Mouse (Mus musculus) hindbrain, embryonic 14.5 days (tissue): ENCODE results near the gene Llgl2. TPM values are rescaled to one million over a fixed set of nuclear protein-coding genes. Genes with fewer than 3 reads are reported as not detected.

Source experiments
- ATAC-seq: fragments of 200-750 bp; cut with Nextera tagmentation; 2 replicates; pipeline ENCODE4 v1.8.0; 2017; ENCODE audit warnings: moderate number of reproducible peaks, mild to moderate bottlenecking, moderate TSS enrichment, moderate library complexity; ENCODE audit not compliant: low FRiP score
- DNase-seq: peaks from one replicate; pipeline ENCODE4 v3.0.0-alpha.2; 2015; ENCODE audit warnings: low spot score
- H3K27ac ChIP-seq: fragments of 300-500 bp; sonication (generic); 2 replicates; pipeline ENCODE4 v1.5.1; 2014; ENCODE audit warnings: mild to moderate bottlenecking, moderate library complexity
- H3K27me3 ChIP-seq: fragments of 300-500 bp; sonication (generic); 2 replicates; pipeline ENCODE4 v1.6.1; 2014; ENCODE audit warnings: mild to moderate bottlenecking, low read length, mixed read lengths; ENCODE audit not compliant: control insufficient read depth, insufficient read depth
- H3K36me3 ChIP-seq: fragments of 300-500 bp; sonication (generic); replicated peaks from 2 replicates; pipeline ENCODE4 v1.6.1; 2014; ENCODE audit not compliant: control insufficient read depth, insufficient read depth
- H3K4me1 ChIP-seq: fragments of 300-500 bp; sonication (generic); replicated peaks from 2 replicates; pipeline ENCODE4 v1.6.1; 2014; ENCODE audit warnings: antibody characterized with exemption, low read length, mixed read lengths; ENCODE audit not compliant: control insufficient read depth, insufficient read depth
- H3K4me2 ChIP-seq: fragments of 300-500 bp; sonication (generic); replicated peaks from 2 replicates; pipeline ENCODE4 v1.6.1; 2014; ENCODE audit warnings: mild to moderate bottlenecking, moderate library complexity
- H3K4me3 ChIP-seq: fragments of 300-500 bp; sonication (generic); replicated peaks from 2 replicates; pipeline ENCODE4 v1.5.1; 2014; ENCODE audit warnings: mild to moderate bottlenecking, low read length
- H3K9ac ChIP-seq: fragments of 300-500 bp; sonication (generic); 2 replicates; pipeline ENCODE4 v1.6.1; 2014
- H3K9me3 ChIP-seq: fragments of 300-500 bp; sonication (generic); 2 replicates; pipeline ENCODE4 v1.6.1; 2016; ENCODE audit warnings: low read length; ENCODE audit not compliant: control insufficient read depth
- WGBS: fragments of 180-500 bp; shearing (Covaris S2); extraction: QIAGEN DNeasy Blood & Tissue Kit; methylation state at CpG from one replicate; pipeline ENCODE4 v1.1.7; 2014; 5-methylcytosine and 5-hydroxymethylcytosine counted together
- polyA plus RNA-seq: library from polyadenylated mRNA; unstranded; fragments of >200 nt; fragmentation: Nextera tagmentation; extraction: Ambion mirVana; gene quantifications from 2 replicates; pipeline ENCODE4 v1.2.1, GENCODE M21; 2014

The Llgl2 gene
- polyA plus RNA-seq, 1 experiment from 2014 or later: 2.4 TPM

DNA sequence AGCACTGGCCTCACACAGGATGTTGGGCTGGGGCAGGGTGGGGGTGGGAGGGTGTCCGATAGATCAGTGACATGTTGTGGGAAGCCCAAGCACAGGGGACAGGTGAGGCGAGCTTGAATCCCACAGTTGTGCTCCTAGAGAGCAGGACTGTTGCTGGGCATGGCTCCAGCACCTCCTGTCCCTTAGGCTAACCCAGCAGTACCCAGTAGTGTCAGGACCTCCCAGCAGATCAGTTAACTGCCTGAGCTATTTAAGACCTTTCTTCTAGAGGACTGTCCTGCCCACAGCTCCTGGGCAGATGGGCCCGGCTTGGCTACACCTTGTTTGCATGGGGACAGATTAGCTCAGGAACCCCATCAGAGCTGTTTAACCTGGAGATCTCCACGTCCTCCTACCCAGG lies 5.2 kb downstream of the Llgl2 start:
- H3K9ac ChIP-seq: no peak overlapping the region
- no peak overlapping the region for H3K4me2 ChIP-seq
- no peak overlapping the region for H3K27ac ChIP-seq
- H3K9me3 ChIP-seq: no peaks in the 10 kb centered on the region
- peaks cover 4% of the 10 kb centered on the region; the same call in 1 of the 2 replicates for H3K4me1 ChIP-seq
- 64% methylated on average over 4 of the region's 4 CpGs for WGBS
- H3K36me3 ChIP-seq: no peaks in the 10 kb centered on the region
- no peak for ATAC-seq
- no peak for DNase-seq
- H3K27me3 ChIP-seq: peaks cover 38% of the 10 kb centered on the region
- H3K4me3 ChIP-seq: no peak overlapping the region

DNA sequence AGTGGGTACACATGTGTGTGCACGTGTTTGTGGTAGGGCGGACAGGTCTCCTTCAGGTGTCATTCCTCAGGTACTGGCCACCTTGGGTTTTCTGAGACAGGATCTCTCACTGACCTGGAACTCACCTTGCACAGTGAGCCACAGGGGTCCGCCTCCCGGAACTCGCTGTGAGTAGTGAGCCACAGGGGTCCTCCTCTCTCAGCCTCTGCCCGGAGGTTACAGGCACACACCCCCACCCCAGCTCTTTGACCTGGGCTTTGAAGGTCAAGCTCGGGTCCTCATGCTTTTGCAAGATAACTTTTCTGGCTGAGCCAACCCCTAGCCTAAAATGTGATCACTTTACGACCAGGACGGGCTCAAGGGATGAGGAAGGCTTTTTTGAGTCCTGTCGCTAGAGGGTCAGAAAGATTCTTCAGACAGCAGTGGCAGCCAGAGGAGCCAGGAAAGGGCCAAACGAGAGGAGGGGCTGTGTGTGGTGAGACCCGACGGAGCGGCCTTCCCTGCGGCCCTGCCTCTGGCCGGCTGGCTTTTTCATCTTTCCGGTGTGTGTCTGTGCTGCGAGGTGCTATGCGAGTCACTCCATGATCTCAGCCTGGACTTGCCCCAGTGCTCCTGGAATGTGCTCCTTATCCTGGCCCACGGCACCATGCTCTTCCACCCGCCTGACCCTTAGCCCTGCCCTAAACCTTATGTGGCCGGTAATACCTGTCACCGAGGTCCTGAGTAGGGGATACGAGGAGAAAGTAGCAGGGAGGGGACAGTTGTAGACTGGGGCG lies 6.9 kb downstream of the Llgl2 start:
- Histone ChIP-seq H3K27me3 (peaks cover 21% of the 10 kb centered on the region), H3K36me3 (no peaks in the 10 kb centered on the region), H3K4me1 (no peaks in the 10 kb centered on the region), H3K27ac (no peak overlapping the region), H3K9ac (no peak overlapping the region), H3K9me3 (no peaks in the 10 kb centered on the region), H3K4me3 (no peak overlapping the region), H3K4me2 (no peak overlapping the region)
- no peak for DNase-seq
- ATAC-seq: no peak
- WGBS: 21% methylated on average over 25 of the region's 25 CpGs

DNA sequence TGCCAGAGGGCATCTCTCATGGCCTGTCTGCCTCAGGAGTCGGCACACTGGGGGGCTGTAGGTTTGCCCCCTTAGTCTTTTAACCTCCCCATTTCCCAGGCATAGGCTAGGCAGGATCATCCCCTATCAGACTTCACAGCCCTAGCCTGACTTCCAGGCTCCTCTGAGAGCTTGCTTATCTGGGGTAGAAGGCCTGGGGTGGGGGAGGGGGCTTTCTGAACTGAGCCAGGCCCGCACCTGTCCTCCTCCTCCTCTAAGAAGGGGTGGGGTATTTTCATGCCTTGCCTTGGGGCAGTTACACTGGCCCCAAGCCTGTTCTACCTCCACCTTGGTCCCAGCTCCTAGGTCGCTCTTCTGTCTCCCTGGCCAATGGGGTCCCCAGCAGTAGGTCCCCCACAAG lies 7.7 kb downstream of the Llgl2 start:
- Histone ChIP-seq H3K4me3 (no peak overlapping the region), H3K4me2 (no peak overlapping the region), H3K27me3 (peaks cover 16% of the 10 kb centered on the region), H3K9me3 (no peaks in the 10 kb centered on the region), H3K9ac (no peak overlapping the region), H3K4me1 (no peaks in the 10 kb centered on the region), H3K36me3 (no peaks in the 10 kb centered on the region), H3K27ac (no peak overlapping the region)
- ATAC-seq (no peak), DNase-seq (no peak)
- WGBS: 56% methylated on average over 3 of the region's 3 CpGs

DNA sequence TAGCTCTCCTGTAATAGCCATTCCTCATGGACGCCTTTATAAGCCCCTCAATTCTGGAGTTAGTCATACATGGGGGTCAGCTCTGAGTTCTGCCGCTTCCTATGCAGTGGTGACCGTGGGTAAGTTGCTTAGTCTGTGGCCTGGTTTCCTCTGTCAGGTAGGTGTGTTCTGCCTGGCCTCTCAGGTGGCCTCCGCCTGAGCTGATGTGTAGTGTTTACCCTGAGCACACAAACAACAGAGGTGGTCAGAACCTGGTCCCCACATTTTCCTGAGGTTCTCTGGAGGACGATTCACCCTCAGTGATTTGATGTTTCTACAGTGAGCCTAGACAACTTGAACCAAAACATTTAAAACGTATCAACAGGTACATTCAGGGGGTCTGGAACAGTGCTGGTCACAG lies 8.2 kb downstream of the Llgl2 start:
- no peak for DNase-seq
- no peak overlapping the region for H3K4me2 ChIP-seq
- H3K4me1 ChIP-seq: no peaks in the 10 kb centered on the region
- H3K9me3 ChIP-seq: no peaks in the 10 kb centered on the region
- H3K36me3 ChIP-seq: no peaks in the 10 kb centered on the region
- H3K4me3 ChIP-seq: no peak overlapping the region
- no peak overlapping the region for H3K9ac ChIP-seq
- 73% methylated on average over 6 of the region's 6 CpGs for WGBS
- ATAC-seq: no peak
- H3K27me3 ChIP-seq: peaks cover 16% of the 10 kb centered on the region
- no peak overlapping the region for H3K27ac ChIP-seq

DNA sequence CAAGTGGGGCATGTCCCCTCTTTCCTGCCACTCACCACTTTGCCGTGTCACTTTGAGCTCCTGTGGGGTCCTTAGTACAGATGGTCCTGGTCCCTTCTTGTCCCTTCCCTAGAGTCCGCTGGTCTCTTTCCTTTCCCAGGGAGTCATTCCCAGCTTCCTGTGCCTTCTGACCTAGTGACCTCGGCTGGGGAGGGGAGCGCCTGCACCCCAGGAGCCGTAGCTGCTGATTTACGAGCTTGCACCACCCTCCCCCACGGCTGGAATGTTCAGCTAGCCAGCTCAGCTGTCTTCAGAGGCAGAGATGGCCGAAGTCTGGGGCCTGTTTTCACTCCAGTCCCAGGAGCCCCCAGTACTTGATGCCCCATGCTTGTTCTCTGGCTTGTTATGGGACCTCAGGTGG lies 8.7 kb downstream of the Llgl2 start:
- ATAC-seq (no peak), DNase-seq (no peak)
- no peaks in the 10 kb centered on the region for H3K4me1 ChIP-seq
- H3K9ac ChIP-seq: no peak overlapping the region
- H3K27me3 ChIP-seq: peaks cover 16% of the 10 kb centered on the region
- no peaks in the 10 kb centered on the region for H3K36me3 ChIP-seq
- H3K9me3 ChIP-seq: no peaks in the 10 kb centered on the region
- H3K4me2 ChIP-seq: no peak overlapping the region
- no peak overlapping the region for H3K27ac ChIP-seq
- WGBS: 10% methylated on average over 8 of the region's 8 CpGs
- no peak overlapping the region for H3K4me3 ChIP-seq

DNA sequence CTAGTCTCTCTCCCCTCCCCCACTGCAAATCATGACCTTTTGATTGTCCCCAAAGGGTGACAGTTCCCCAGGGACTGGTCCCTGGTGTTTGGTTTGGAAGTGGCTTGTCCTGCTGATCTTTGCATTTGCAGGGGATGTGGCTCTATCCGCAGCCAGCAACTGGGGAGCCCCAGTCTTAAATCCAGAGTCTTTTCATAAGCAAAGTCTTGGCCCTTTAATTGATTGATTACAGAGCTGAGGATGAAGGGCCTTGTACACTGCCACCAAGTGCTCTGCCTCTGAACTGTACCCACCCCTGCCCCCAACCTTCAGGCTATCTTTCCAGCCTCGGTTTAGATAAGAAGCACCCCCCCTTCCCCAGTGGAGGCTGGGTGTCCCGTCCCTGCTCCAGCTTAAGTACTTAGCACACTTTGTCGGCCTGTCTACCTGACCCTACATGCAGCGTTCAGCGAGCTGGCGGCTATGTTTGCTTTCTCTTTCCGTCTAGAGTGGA lies 9.2 kb downstream of the Llgl2 start:
- Histone ChIP-seq H3K36me3 (no peaks in the 10 kb centered on the region), H3K27ac (no peak overlapping the region), H3K9ac (no peak overlapping the region), H3K4me3 (no peak overlapping the region), H3K4me2 (no peak overlapping the region), H3K9me3 (no peaks in the 10 kb centered on the region), H3K4me1 (no peaks in the 10 kb centered on the region), H3K27me3 (peaks cover 16% of the 10 kb centered on the region)
- DNase-seq (no peak), ATAC-seq (no peak)
- WGBS: 22% methylated on average over 8 of the region's 8 CpGs

DNA sequence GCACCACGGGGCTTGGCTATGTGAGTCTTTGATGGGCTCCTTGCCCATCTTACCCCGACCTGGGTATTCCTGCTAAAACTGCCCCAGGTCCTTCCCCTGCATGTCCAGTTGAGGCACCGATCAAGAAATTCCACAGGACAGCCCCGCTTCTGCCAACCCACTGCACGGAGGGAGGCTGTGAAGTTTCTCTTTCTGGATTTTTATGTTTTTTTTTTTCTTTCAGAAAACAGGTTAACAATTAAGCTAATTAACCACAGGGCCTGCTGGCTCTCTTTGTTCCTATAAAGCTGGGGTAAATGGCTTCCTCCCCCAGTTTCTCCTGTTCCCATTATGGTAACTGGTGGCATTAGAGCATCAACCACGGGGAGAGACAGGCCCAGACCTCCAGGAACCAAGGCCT lies 10.2 kb downstream of the Llgl2 start:
- WGBS: 64% methylated on average over 6 of the region's 6 CpGs
- H3K4me3 ChIP-seq: no peak overlapping the region
- no peaks in the 10 kb centered on the region for H3K36me3 ChIP-seq
- no peak overlapping the region for H3K27ac ChIP-seq
- no peaks in the 10 kb centered on the region for H3K9me3 ChIP-seq
- no peak overlapping the region for H3K9ac ChIP-seq
- H3K4me1 ChIP-seq: no peaks in the 10 kb centered on the region
- ATAC-seq (no peak), DNase-seq (no peak)
- peaks cover 16% of the 10 kb centered on the region for H3K27me3 ChIP-seq
- H3K4me2 ChIP-seq: no peak overlapping the region

DNA sequence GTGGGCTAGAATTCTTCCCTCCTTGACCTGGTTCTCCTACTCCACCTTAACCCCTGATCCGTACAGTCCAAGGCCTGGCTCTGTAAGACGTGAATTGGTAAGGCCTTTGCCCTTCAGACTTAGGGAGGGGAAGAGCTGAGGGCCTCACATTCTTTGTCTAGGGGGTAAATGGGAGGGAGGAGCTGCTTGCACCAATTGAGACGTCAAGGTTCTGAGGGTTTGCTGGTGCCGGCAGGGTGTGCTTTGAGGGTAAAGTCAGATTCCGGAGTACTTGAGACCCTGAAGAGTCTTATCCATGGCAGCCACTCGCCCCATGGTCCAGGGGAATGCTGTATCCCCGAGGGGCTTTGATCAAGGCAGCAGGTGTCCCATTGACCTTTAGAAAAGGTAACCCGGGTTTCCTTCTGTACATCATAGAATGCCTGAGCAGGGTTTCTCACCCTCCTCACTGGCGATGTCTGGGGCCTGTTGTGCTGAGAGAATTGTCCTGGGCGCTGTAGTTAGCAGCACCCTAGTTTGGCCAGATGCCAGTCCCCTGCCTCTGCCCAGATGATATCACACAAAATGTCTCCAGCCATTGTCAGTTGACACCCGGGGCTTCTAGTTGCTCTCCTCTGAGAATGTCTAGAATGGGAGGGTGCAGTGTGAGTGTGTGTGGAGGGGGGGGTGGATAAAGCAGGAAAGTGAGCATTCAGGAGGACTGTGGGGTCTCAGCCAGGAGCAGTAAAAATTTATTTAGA lies 13.0 kb downstream of the Llgl2 start:
- DNase-seq (no peak), ATAC-seq (no peak)
- H3K27me3 ChIP-seq: peaks cover 3% of the 10 kb centered on the region; the same call in 1 of the 2 replicates
- H3K4me2 ChIP-seq: no peak overlapping the region
- H3K9me3 ChIP-seq: no peaks in the 10 kb centered on the region
- H3K27ac ChIP-seq: no peak overlapping the region
- 38% methylated on average over 11 of the region's 11 CpGs for WGBS
- no peaks in the 10 kb centered on the region for H3K36me3 ChIP-seq
- H3K9ac ChIP-seq: no peak overlapping the region
- no peak overlapping the region for H3K4me3 ChIP-seq
- no peaks in the 10 kb centered on the region for H3K4me1 ChIP-seq

DNA sequence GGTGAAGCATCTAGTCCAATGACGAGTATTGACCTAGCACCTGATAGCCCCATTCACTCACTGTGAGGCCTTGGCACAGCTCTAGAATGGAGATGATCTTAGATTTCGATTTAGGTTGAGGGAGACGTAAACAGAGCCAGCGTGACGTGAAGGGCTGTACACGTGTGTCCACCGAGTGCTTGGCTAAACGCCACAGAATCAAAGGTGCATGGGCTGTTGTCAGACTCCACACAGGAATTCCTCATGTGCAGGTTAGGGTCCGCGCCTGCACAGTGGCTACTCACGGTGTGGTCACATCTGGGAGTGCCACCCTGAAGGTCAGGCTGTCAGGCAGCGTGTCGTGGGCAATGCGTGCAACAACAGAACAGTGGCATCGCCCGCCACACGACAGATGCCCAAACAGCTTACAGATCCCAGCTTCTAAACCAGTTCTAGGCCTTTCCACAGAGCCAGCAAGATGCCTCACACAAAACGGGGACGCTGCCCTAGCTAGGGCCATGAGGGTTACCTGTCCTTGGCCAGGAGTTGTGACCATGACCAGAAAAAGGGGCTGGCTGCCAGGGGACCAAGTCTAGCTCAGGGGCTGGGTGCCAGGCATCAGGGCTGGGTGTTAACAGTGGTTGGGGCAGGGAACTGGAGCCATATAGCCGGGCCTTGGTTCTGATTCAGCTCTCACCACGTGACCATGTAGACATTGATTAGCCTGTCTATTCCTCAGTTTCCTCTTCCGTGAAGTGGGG lies 13.9 kb downstream of the Llgl2 start:
- H3K36me3 ChIP-seq: no peaks in the 10 kb centered on the region
- H3K4me2 ChIP-seq: no peak overlapping the region
- no peaks in the 10 kb centered on the region for H3K9me3 ChIP-seq
- WGBS: 94% methylated on average over 22 of the region's 22 CpGs
- H3K4me3 ChIP-seq: no peak overlapping the region
- H3K9ac ChIP-seq: no peak overlapping the region
- peaks cover 3% of the 10 kb centered on the region; the same call in 1 of the 2 replicates for H3K27me3 ChIP-seq
- DNase-seq (no peak), ATAC-seq (no peak)
- H3K4me1 ChIP-seq: no peaks in the 10 kb centered on the region
- H3K27ac ChIP-seq: no peak overlapping the region
